Mouse (Mus musculus) limb, embryonic 11.5 days (tissue): ENCODE data around the gene Gpr37l1. TPM values are rescaled to one million over a fixed set of nuclear protein-coding genes. Genes with fewer than 3 reads are reported as not detected.

ENCODE experiments used
- ATAC-seq: fragments of 200-750 bp; cut with Nextera tagmentation; 2 replicates; pipeline ENCODE4 v1.8.0; 2017; ENCODE audit warnings: low read depth; ENCODE audit not compliant: insufficient number of reproducible peaks, low FRiP score, low TSS enrichment
- DNase-seq: peaks from one replicate; pipeline ENCODE4 v3.0.0-alpha.2; 2015; ENCODE audit warnings: low spot score
- H3K27ac ChIP-seq: fragments of 300-500 bp; sonication (generic); replicated peaks from 2 replicates; pipeline ENCODE4 v1.5.1; 2014; ENCODE audit warnings: low read depth, mild to moderate bottlenecking, low read length
- H3K27me3 ChIP-seq: fragments of 300-500 bp; sonication (generic); 2 replicates; pipeline ENCODE4 v1.6.1; 2014; ENCODE audit warnings: mild to moderate bottlenecking, low read length, mixed read lengths; ENCODE audit not compliant: control insufficient read depth, insufficient read depth
- H3K36me3 ChIP-seq: fragments of 300-500 bp; sonication (generic); 2 replicates; pipeline ENCODE4 v1.6.1; 2014; ENCODE audit warnings: mild to moderate bottlenecking, low read length, moderate library complexity, mixed read lengths; ENCODE audit not compliant: control insufficient read depth, insufficient read depth
- H3K4me1 ChIP-seq: fragments of 300-500 bp; sonication (generic); 2 replicates; pipeline ENCODE4 v1.6.1; 2014; ENCODE audit warnings: low read length, mixed read lengths; ENCODE audit not compliant: control insufficient read depth, insufficient read depth
- H3K4me2 ChIP-seq: fragments of 300-500 bp; sonication (generic); 2 replicates; pipeline ENCODE4 v1.6.1; 2014; ENCODE audit warnings: low read depth, mild to moderate bottlenecking, moderate library complexity; ENCODE audit not compliant: severe bottlenecking
- H3K4me3 ChIP-seq: fragments of 300-500 bp; sonication (generic); 2 replicates; pipeline ENCODE4 v1.5.1; 2014; ENCODE audit warnings: low read depth, low read length
- H3K9ac ChIP-seq: fragments of 300-500 bp; sonication (generic); 2 replicates; pipeline ENCODE4 v1.6.1; 2014; ENCODE audit warnings: mild to moderate bottlenecking, low read length
- H3K9me3 ChIP-seq: fragments of 300-500 bp; sonication (generic); 2 replicates; pipeline ENCODE4 v1.6.1; 2016; ENCODE audit warnings: low read length; ENCODE audit not compliant: control insufficient read depth
- WGBS: fragments of 180-500 bp; shearing (Covaris S2); extraction: QIAGEN DNeasy Blood & Tissue Kit; methylation state at CpG from one replicate; pipeline ENCODE4 v1.1.7; 2014; 5-methylcytosine and 5-hydroxymethylcytosine counted together
- polyA plus RNA-seq: library from polyadenylated mRNA; unstranded; fragments of >200 nt; fragmentation: Nextera tagmentation; extraction: Ambion mirVana; gene quantifications from 2 replicates; pipeline ENCODE4 v1.2.1, GENCODE M21; 2014

Gpr37l1 gene
- polyA plus RNA-seq, 1 experiment from 2014 or later, result 0.12 TPM

DNA sequence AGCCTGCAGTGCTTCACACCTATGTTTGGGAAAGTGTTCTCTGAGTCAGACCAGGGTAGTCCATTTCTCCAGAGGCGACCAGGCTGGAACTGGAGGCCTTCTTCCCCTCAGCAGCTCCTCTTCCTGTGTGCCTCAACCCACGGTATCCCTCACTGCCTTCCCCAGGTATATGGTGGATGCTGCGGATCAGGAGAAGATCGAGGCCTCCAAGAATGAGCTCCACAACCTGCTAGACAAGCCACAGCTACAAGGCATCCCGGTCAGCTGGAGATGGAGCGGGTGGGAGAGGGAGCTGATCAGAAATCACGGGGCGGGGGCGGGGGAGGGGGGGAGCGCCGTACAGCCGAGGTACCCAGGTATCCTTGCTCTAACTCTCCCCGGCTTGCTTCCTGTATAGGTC lies 13.5 kb downstream of the Gpr37l1 start:
- 0 out of 2 replicates have a peak, but pooled peaks have one; percentile 33 for ATAC-seq
- WGBS, result 18% methylated on average over 11 of the region's 13 CpGs
- Histone ChIP-seq H3K4me2 (peak overlapping the region; percentile 44), H3K9me3 (no peaks in the 10 kb centered on the region), H3K9ac (peak overlapping the region; percentile 67), H3K27me3 (no peaks in the 10 kb centered on the region), H3K4me3 (peak overlapping the region; percentile 8; the same call in 1 of the 2 replicates), H3K36me3 (peaks cover 4% of the 10 kb centered on the region; the same call in 1 of the 2 replicates), H3K4me1 (peaks cover 11% of the 10 kb centered on the region), H3K27ac (peak overlapping the region; percentile 81)
- DNase-seq, result no peak

DNA sequence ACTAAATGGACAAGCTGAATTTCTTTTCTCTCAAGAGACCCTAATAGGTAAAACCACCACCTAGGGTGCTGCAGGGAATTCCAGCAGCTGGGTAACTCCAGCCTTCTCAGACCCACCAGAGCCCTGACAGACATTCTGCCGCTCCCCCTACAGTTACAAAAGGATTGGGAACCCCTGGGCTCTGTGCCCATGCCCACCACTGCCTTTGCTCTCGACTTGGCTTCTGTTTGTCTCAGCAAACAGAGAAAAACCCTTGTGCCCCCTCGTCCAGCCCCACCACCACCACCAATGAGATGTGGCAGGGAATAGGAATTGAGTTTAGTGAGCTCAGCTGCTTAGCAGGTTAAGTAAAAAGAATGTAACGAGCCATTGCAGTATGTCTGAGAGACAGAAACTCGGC lies 18.5 kb downstream of the Gpr37l1 start:
- Histone ChIP-seq H3K9me3 (no peaks in the 10 kb centered on the region), H3K4me1 (peaks cover 13% of the 10 kb centered on the region), H3K4me3 (no peak overlapping the region), H3K9ac (no peak overlapping the region), H3K36me3 (no peaks in the 10 kb centered on the region), H3K4me2 (no peak overlapping the region), H3K27me3 (no peaks in the 10 kb centered on the region), H3K27ac (no peak overlapping the region)
- DNase-seq (no peak), ATAC-seq (no peak)
- 72% methylated on average over 5 of the region's 5 CpGs for WGBS

DNA sequence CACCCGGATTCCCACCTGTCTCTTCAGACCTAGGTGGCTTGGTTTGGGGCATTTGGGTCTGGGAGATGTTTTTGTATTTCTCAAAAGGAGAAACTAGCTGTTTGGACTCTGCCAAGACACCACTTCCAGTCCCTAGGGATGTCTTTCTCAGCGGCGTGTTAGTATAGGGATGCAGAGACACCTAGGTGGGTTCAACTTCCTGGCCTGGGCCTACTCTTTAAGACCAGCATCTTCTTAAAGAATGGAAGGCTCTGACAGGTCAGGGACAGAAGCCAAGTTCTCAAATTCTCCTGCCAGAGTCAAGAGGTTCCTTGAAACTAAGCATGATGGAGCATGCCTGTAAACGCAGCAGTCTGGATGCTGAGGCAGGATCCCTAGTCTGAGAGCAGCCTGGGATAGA lies 19.0 kb downstream of the Gpr37l1 start:
- Histone ChIP-seq H3K9ac (no peak overlapping the region), H3K36me3 (no peaks in the 10 kb centered on the region), H3K27ac (no peak overlapping the region), H3K4me2 (peak overlapping the region; percentile 95), H3K4me1 (peaks cover 11% of the 10 kb centered on the region), H3K9me3 (no peaks in the 10 kb centered on the region), H3K27me3 (no peaks in the 10 kb centered on the region), H3K4me3 (peak overlapping the region; percentile 92; the same call in 1 of the 2 replicates)
- 82% methylated on average over 4 of the region's 4 CpGs for WGBS
- DNase-seq, result no peak
- no peak for ATAC-seq

DNA sequence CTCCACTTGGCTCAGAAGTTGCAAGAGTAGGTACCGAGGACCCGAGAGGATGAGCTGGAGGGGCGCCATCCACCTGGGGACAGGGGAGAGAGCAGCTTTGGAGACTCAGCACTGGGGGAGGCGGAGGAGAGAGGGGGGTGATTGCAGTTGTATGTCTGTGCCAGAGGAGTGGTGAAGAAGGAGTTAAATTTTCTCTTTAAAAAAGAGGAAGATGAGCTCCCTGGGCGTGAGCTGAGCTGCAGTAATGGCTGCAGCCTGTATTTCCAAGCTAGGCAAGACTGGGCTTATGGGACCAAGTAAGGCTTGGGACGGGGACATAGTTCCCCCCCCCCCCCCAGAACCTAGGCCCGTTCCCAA lies 19.8 kb downstream of the Gpr37l1 start:
- peaks cover 11% of the 10 kb centered on the region for H3K4me1 ChIP-seq
- H3K27ac ChIP-seq, result no peak overlapping the region
- no peaks in the 10 kb centered on the region for H3K27me3 ChIP-seq
- WGBS, result 5% methylated on average over 7 of the region's 7 CpGs
- peak overlapping the region; percentile 92 for H3K4me3 ChIP-seq
- DNase-seq, result no peak
- no peaks in the 10 kb centered on the region for H3K36me3 ChIP-seq
- no peak for ATAC-seq
- H3K4me2 ChIP-seq, result peak overlapping the region; percentile 95
- no peaks in the 10 kb centered on the region for H3K9me3 ChIP-seq
- peak overlapping the region; percentile 94 for H3K9ac ChIP-seq

DNA sequence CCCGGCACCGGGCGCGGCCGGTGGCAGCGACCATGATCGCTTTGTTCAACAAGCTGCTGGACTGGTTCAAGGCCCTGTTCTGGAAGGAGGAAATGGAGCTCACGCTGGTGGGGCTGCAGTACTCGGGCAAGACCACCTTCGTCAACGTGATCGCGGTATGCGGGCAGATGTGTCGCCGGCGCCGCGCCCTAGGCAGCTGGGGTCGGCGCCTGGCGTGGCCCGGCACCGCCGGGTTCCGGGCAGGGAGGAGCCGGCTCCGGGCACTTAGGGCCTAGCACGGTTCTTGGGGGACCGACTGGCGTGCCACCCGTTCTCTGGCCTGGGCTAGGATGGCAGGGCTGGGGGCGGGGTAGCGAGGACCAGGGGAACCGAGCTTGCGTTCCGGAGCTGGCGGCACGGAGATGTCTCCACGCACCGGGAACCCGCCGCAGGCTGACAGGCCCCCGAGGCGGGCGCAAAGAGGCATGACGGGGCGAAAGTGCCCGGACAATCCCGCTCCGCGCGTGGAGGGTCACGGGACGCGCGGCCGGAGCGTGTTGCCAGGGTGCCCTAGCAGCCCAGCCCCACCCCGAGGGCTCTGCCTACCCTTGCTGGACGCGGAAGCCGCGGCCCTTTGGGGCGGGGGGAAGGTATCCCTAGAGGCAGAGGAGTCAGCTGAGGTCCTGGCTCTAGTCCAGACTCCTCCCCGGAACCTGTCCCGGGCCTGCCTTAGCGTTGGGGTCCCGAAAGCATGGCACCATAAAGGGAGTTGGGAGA lies 20.4 kb downstream of the Gpr37l1 start:
- Histone ChIP-seq H3K4me1 (peaks cover 9% of the 10 kb centered on the region), H3K27ac (peak overlapping the region; percentile 76), H3K36me3 (no peaks in the 10 kb centered on the region), H3K9me3 (no peaks in the 10 kb centered on the region), H3K27me3 (no peaks in the 10 kb centered on the region), H3K4me3 (peak overlapping the region; percentile 92), H3K4me2 (peak overlapping the region; percentile 95), H3K9ac (peak overlapping the region; percentile 94)
- peak; percentile 77 for DNase-seq
- WGBS, result under 1% methylated on average over 62 of the region's 69 CpGs
- peak; percentile 59 for ATAC-seq

DNA sequence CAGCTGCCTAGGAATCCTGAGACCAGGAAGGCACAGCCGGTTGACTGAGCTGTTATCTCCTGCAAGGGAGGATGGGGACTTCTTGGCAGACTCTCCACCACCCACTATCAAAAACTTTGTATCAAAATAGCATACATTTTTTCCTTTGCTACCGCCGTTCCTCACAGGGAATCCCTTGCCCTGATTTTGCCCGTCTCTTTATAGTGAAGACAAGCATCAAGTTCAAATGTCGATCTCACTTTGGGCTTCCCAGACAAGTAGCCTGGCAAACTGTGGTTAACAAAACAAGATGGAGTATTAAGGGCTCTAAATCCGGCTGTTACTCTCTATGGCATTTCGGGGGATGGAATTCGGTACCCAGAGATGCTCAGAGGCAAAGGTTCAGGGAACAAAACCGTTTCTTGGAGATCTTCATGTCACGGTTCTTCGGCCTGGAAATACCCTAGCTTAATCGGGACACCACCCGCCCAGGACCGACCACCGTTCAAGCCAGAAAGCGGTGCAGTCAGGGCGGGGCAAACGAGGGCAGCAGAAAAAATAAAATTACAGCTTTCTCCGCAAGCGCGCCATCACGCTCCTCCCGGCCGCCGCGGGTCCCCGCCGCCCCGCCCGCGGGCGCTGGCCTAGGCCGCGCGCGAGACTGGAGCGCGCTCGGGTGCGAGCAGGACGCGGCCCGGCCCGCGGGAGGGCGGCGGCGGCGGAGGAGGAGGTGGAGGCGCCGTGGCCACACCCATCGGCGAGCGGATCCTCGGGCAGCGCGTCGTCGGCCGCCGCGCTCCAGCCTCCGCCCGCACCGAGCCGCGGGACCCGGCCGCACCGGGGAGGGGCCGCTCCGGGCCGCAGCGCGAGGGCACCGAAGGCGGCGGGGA lies 21.2 kb downstream of the Gpr37l1 start, which contains the start of gene Arl8a:
Gene Arl8a (plus strand): TSS at position 748 of the 869 bp plus-strand sequence.
- Histone ChIP-seq H3K9ac (peak within 1 kb of the TSS; percentile 94), H3K36me3 (no peaks in the 10 kb centered on the region), H3K4me2 (peak within 1 kb of the TSS; percentile 95), H3K9me3 (no peaks in the 10 kb centered on the region), H3K27me3 (no peaks in the 10 kb centered on the region), H3K4me1 (peaks cover 9% of the 10 kb centered on the region), H3K27ac (peak within 1 kb of the TSS; percentile 76), H3K4me3 (peak within 1 kb of the TSS; percentile 92)
- ATAC-seq (peak; percentile 58), DNase-seq (peak; percentile 84)
- under 1% methylated on average over 68 of the region's 78 CpGs for WGBS

DNA sequence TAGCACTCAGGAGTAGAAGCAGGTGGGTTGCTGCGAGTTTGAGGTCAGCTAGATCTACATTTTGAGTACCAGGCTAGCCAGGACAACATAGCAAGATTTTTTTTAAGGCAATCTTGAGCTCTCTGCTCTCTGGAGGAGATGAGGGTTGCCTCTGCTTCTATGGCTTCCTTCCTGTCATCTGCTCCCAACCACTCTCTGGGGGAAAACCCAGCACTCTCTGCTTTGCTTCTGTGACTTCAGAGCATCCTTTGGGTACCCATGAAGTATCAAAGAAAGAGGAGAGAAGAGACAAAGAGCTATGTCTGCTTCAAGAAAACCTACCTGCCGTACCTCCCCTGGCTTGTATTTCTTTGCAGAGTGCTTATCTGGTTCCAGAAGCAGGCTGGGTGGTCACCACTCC lies 23.5 kb downstream of the Gpr37l1 start:
- no peak for DNase-seq
- H3K4me2 ChIP-seq, result no peak overlapping the region
- no peak overlapping the region for H3K27ac ChIP-seq
- no peak for ATAC-seq
- H3K4me3 ChIP-seq, result no peak overlapping the region
- no peaks in the 10 kb centered on the region for H3K36me3 ChIP-seq
- H3K9me3 ChIP-seq, result no peaks in the 10 kb centered on the region
- no peaks in the 10 kb centered on the region for H3K27me3 ChIP-seq
- no peak overlapping the region for H3K9ac ChIP-seq
- peaks cover 9% of the 10 kb centered on the region for H3K4me1 ChIP-seq
- 88% methylated on average over 2 of the region's 2 CpGs for WGBS

DNA sequence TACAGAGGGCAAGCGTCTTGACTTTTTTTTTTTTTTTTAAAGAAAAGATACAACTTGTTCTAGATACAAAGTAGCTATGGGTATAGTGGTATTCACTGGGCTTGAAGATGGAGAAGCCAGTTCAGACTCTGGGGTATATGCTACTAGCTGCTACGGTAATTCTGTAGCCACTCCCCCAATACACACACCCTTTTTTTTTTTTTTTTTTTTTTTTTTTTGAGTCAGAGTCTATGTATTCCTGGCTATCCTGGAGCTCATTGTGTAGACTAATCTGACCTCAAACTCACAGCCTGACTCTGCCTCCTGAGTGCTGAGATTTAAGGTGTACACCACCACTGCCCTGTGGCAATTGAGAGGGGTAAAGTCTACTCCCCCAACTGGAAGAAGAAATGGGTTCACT lies 25.0 kb downstream of the Gpr37l1 start:
- H3K4me3 ChIP-seq, result no peak overlapping the region
- no peak overlapping the region for H3K9ac ChIP-seq
- no peaks in the 10 kb centered on the region for H3K36me3 ChIP-seq
- no peak overlapping the region for H3K27ac ChIP-seq
- WGBS, result 70% methylated on average over 2 of the region's 2 CpGs
- ATAC-seq, result no peak
- H3K4me1 ChIP-seq, result no peaks in the 10 kb centered on the region
- no peak overlapping the region for H3K4me2 ChIP-seq
- no peaks in the 10 kb centered on the region for H3K27me3 ChIP-seq
- no peak for DNase-seq
- H3K9me3 ChIP-seq, result no peaks in the 10 kb centered on the region
